Mouse (Mus musculus): ENCODE measurements at regions not wholly inside any gene's neighbourhood (a gene's known extent, or its start where the extent isn't known, plus 50 kb on each side); places are given as distances from the start of the nearest gene placed in this dataset.

DNA sequence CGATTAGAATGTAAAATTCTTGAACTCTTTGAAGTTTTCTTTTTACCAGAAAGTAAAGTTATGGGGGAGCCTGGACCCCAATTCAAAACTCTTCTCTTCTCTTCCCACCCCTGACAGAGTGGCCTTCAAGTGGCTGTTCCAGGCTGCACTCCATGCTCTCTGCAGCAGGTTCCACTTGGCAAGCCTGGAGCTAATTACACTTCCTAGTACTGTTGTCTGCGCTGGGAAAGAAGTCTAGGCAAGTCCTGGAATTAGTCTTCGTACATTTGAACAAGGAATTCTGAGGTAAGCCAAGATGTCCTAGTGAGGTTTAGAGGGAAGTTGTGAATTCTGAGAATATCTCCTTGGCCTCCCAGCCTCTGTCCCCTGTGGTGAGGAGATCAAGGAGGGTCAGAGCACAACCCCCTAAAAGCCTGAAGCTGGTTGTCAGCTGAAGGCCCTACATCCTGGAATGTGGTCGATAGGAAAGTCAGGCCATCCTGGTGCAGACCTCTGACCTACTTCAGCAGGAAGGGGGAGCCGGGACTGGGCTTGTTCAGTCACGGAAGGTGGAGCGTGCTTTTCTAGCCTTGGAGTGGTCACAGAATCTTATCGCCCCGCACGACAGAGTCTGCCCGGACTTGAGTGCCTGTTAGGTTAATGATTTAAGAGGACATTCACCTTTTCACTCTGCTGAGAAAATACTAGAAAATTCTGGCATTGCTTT, 59.6 kb upstream of the Agps start:
- H3K27ac ChIP-seq (ENCODE audit: insufficient read depth, low read depth, low read length): peak overlapping the region; percentile 97
- TF ChIP-seq CTCF (IDR thresholded peaks at IDR 0.05; ENCODE audit: extremely low read depth, insufficient read length, insufficient replicate concordance, low read depth, low read length) (no peak), POLR2A (IDR thresholded peaks at IDR 0.05; ENCODE audit: low read depth, low read length) (no peak)
- WGBS: 11% methylated on average over 11 of the region's 11 CpGs
- H3K4me1 ChIP-seq (ENCODE audit: control insufficient read depth, insufficient read depth, insufficient read length, low read length): peaks cover 42% of the 10 kb centered on the region; the same call in 1 of the 2 replicates
- no peak overlapping the region for H3K4me3 ChIP-seq (ENCODE audit: low read depth, low read length)
- no peaks in the 10 kb centered on the region for H3K27me3 ChIP-seq (ENCODE audit: control insufficient read depth, insufficient read depth, low read length)
- no peaks in the 10 kb centered on the region for H3K36me3 ChIP-seq (ENCODE audit: control insufficient read depth, insufficient read depth, low read length)

DNA sequence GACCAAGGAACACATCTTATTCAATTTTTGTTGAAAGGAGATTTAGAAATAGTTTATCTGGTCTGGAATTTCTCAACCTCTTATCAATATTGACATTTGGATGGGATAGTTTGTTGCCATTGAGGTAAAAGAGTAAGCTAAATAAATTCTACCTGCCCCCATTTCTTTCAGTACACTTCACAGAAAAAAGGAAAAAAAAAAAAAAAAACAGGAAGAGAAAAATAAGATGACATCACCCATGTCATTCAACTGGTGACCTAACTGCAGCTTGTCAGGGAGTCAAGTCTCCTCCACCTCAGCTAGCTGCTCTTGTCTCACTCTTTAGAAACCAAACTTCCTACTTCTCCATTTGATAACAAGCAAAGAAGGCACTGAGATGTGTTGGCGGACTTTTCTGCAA, 61.3 kb upstream of the Agps start:
- no peak for TF ChIP-seq POLR2A (IDR thresholded peaks at IDR 0.05; ENCODE audit: low read depth, low read length)
- no peak for TF ChIP-seq CTCF (IDR thresholded peaks at IDR 0.05; ENCODE audit: extremely low read depth, insufficient read length, insufficient replicate concordance, low read depth, low read length)
- H3K27me3 ChIP-seq (ENCODE audit: control insufficient read depth, insufficient read depth, low read length): no peaks in the 10 kb centered on the region
- H3K36me3 ChIP-seq (ENCODE audit: control insufficient read depth, insufficient read depth, low read length): no peaks in the 10 kb centered on the region
- H3K4me1 ChIP-seq (ENCODE audit: control insufficient read depth, insufficient read depth, insufficient read length, low read length): peaks cover 41% of the 10 kb centered on the region; the same call in 1 of the 2 replicates
- peak overlapping the region; percentile 61; the same call in 1 of the 2 replicates for H3K27ac ChIP-seq (ENCODE audit: insufficient read depth, low read depth, low read length)
- WGBS: 74% methylated on average over 1 of the region's 1 CpGs
- no peak overlapping the region for H3K4me3 ChIP-seq (ENCODE audit: low read depth, low read length)

GRCm38 (mm10) chr2:75768559-75769304, 63.2 kb upstream of the Agps start:
- no peaks in the 10 kb centered on the region for H3K36me3 ChIP-seq (ENCODE audit: control insufficient read depth, insufficient read depth, low read length)
- no peak for TF ChIP-seq CTCF (IDR thresholded peaks at IDR 0.05; ENCODE audit: extremely low read depth, insufficient read length, insufficient replicate concordance, low read depth, low read length)
- no peak for TF ChIP-seq POLR2A (IDR thresholded peaks at IDR 0.05; ENCODE audit: low read depth, low read length)
- WGBS: 42% methylated on average over 5 of the region's 5 CpGs
- peak overlapping the region; percentile 93 for H3K27ac ChIP-seq (ENCODE audit: insufficient read depth, low read depth, low read length)
- no peaks in the 10 kb centered on the region for H3K27me3 ChIP-seq (ENCODE audit: control insufficient read depth, insufficient read depth, low read length)
- peaks cover 48% of the 10 kb centered on the region; the same call in 1 of the 2 replicates for H3K4me1 ChIP-seq (ENCODE audit: control insufficient read depth, insufficient read depth, insufficient read length, low read length)
- no peak overlapping the region for H3K4me3 ChIP-seq (ENCODE audit: low read depth, low read length)

GRCm38 (mm10) chr2:75767871-75768558, 63.6 kb upstream of the Nfe2l2 start:
- no peak overlapping the region for H3K4me3 ChIP-seq (ENCODE audit: low read depth, low read length)
- no peaks in the 10 kb centered on the region for H3K36me3 ChIP-seq (ENCODE audit: control insufficient read depth, insufficient read depth, low read length)
- peak overlapping the region; percentile 93 for H3K27ac ChIP-seq (ENCODE audit: insufficient read depth, low read depth, low read length)
- TF ChIP-seq POLR2A (IDR thresholded peaks at IDR 0.05; ENCODE audit: low read depth, low read length): no peak
- TF ChIP-seq CTCF (IDR thresholded peaks at IDR 0.05; ENCODE audit: extremely low read depth, insufficient read length, insufficient replicate concordance, low read depth, low read length): no peak
- no peaks in the 10 kb centered on the region for H3K27me3 ChIP-seq (ENCODE audit: control insufficient read depth, insufficient read depth, low read length)
- peaks cover 51% of the 10 kb centered on the region for H3K4me1 ChIP-seq (ENCODE audit: control insufficient read depth, insufficient read depth, insufficient read length, low read length)
- 31% methylated on average over 7 of the region's 7 CpGs for WGBS

DNA sequence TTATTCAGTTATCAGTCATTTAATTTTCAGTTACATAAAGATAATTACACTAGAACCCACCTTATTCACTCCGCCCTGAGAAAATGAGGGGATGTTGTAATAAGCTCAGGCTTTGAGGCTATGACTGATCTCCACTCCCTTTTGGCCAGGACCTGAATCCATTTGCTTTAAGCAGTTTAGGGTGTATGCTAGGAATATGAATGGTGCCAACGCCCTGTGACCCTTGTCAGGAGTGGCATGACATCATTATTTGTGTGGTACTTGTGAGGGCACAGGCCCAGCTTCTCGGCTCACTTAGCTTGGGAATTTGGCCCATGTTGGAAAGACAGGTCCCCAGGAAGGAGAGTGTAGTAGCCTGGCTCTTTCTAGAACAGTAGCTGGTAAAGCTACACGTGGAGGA, 61.0 kb upstream of the Nfe2l2 start:
- Histone ChIP-seq H3K4me3 (ENCODE audit: low read depth, low read length) (no peak overlapping the region), H3K4me1 (ENCODE audit: control insufficient read depth, insufficient read depth, insufficient read length, low read length) (peaks cover 40% of the 10 kb centered on the region), H3K27ac (ENCODE audit: insufficient read depth, low read depth, low read length) (peak overlapping the region; percentile 61), H3K36me3 (ENCODE audit: control insufficient read depth, insufficient read depth, low read length) (no peaks in the 10 kb centered on the region), H3K27me3 (ENCODE audit: control insufficient read depth, insufficient read depth, low read length) (no peaks in the 10 kb centered on the region)
- TF ChIP-seq POLR2A (IDR thresholded peaks at IDR 0.05; ENCODE audit: low read depth, low read length): no peak
- 27% methylated on average over 4 of the region's 4 CpGs for WGBS

- TF ChIP-seq CTCF (IDR thresholded peaks at IDR 0.05; ENCODE audit: extremely low read depth, insufficient read length, insufficient replicate concordance, low read depth, low read length) (no peak), POLR2A (IDR thresholded peaks at IDR 0.05; ENCODE audit: low read depth, low read length) (no peak)
- no peaks in the 10 kb centered on the region for H3K36me3 ChIP-seq (ENCODE audit: control insufficient read depth, insufficient read depth, low read length)
- no peak overlapping the region for H3K27ac ChIP-seq (ENCODE audit: insufficient read depth, low read depth, low read length)
- no peaks in the 10 kb centered on the region for H3K27me3 ChIP-seq (ENCODE audit: control insufficient read depth, insufficient read depth, low read length)
- peaks cover 33% of the 10 kb centered on the region for H3K4me1 ChIP-seq (ENCODE audit: control insufficient read depth, insufficient read depth, insufficient read length, low read length)
- H3K4me3 ChIP-seq (ENCODE audit: low read depth, low read length): no peak overlapping the region
- WGBS: 14% methylated on average over 3 of the region's 3 CpGs
Observed at GRCm38 (mm10) chr2:75763252-75763651, 58.8 kb upstream of the Nfe2l2 start.

DNA sequence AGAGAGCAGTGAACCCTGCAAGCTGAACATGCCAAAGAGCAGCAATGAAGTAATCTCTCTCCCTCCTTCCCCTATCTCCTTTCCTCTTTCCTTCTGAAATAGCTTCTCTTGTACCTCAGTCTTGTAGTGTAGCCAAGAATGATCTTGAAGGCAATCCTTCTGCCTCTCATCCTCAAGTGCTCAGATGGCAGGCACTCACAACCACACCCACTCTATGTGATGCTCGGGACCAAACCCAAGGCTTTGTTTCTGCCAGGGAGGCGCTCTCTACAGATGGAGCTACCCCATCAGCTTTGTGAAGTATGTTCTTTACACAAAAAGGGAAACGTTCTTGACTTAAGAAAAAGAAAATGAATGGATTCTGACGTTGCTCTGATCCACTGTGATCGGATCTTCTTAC, 57.6 kb upstream of the Nfe2l2 start:
- no peaks in the 10 kb centered on the region for H3K36me3 ChIP-seq (ENCODE audit: control insufficient read depth, insufficient read depth, low read length)
- no peak overlapping the region for H3K27ac ChIP-seq (ENCODE audit: insufficient read depth, low read depth, low read length)
- H3K27me3 ChIP-seq (ENCODE audit: control insufficient read depth, insufficient read depth, low read length): no peaks in the 10 kb centered on the region
- H3K4me1 ChIP-seq (ENCODE audit: control insufficient read depth, insufficient read depth, insufficient read length, low read length): peaks cover 32% of the 10 kb centered on the region
- no peak overlapping the region for H3K4me3 ChIP-seq (ENCODE audit: low read depth, low read length)
- TF ChIP-seq POLR2A (IDR thresholded peaks at IDR 0.05; ENCODE audit: low read depth, low read length): no peak
- TF ChIP-seq CTCF (IDR thresholded peaks at IDR 0.05; ENCODE audit: extremely low read depth, insufficient read length, insufficient replicate concordance, low read depth, low read length): no peak
- WGBS: 87% methylated on average over 5 of the region's 5 CpGs

Data from small intestine, adult 2 months (tissue).